In genomic region chr5:53496846-53497549, GRCm38 (mm10) we compare ENCODE assay signal across 12 mouse cellular contexts. TPM values are rescaled to one million over a fixed set of nuclear protein-coding genes. Genes with fewer than 3 reads are reported as not detected.
DNase-seq lines count a peak whose midpoint lies in the region; ATAC-seq and TF ChIP-seq lines count a peak whose summit lies in the region.
"Had no signal": no experiment of that assay in that cellular context is flagged by ENCODE, and none has a peak within 500 bp of the region (broad histone marks: within the 10 kb centered on the region; RNA-seq: fewer than 3 reads in every experiment).

No protein-coding gene starts in this region.

- peak; percentile 80 for ATAC-seq in lung, embryonic 14.5 days (ENCODE audit: insufficient read depth)
- peak; percentile 55; the same call in 1 of the 2 replicates for ATAC-seq in heart, embryonic 15.5 days (replicated peaks; ENCODE audit: insufficient number of reproducible peaks, insufficient read depth, low FRiP score, low read depth)
- ATAC-seq: forebrain, embryonic 14.5 days; inflammation-experienced regulatory T-cells, adult 6 months had no signal

- no peaks in the 10 kb centered on the region for H3K36me3 ChIP-seq in lung, embryonic 14.5 days (ENCODE audit: insufficient read depth)
- no peaks in the 10 kb centered on the region for H3K36me3 ChIP-seq in heart, embryonic 15.5 days
- H3K36me3 ChIP-seq: liver, embryonic 13.5 days had no signal

- H3K4me1 ChIP-seq in lung, embryonic 14.5 days (ENCODE audit: insufficient read depth): peaks cover 8% of the 10 kb centered on the region
- no peaks in the 10 kb centered on the region for H3K4me1 ChIP-seq in heart, embryonic 15.5 days (replicated peaks)
- H3K4me1 ChIP-seq: liver, embryonic 13.5 days had no signal

- peak overlapping the region; percentile 59; the same call in 1 of the 2 replicates for H3K27ac ChIP-seq in lung, embryonic 14.5 days (ENCODE audit: low read depth)
- no peak overlapping the region for H3K27ac ChIP-seq in heart, embryonic 15.5 days
- H3K27ac ChIP-seq: liver, embryonic 13.5 days had no signal

- DNase-seq in lung, embryonic 14.5 days: peak; percentile 93
- DNase-seq in lung, postnatal 14 days: no peak
- peak; percentile 38 for DNase-seq in kidney, postnatal 10 days
- DNase-seq in layer of hippocampus, postnatal 25 days (ENCODE audit: extremely low spot score in 1 of 2, low spot score in 1 of 2): no peak
- DNase-seq in gastrocnemius, adult 18-20 months (ENCODE audit: low spot score): no peak
- no peak for DNase-seq in retina, embryonic 14.5 days (ENCODE audit: low spot score)
- DNase-seq: liver, embryonic 13.5 days; right cerebral cortex, adult 18-20 months; thymus, postnatal 25 days had no signal

- H3K9me3 ChIP-seq in lung, embryonic 14.5 days (ENCODE audit: low read depth, low read length): no peaks in the 10 kb centered on the region
- H3K9me3 ChIP-seq in heart, embryonic 15.5 days (replicated peaks): no peaks in the 10 kb centered on the region
- H3K9me3 ChIP-seq: liver, embryonic 13.5 days had no signal

- H3K4me3 ChIP-seq in lung, embryonic 14.5 days (ENCODE audit: low read depth, low read length): no peak overlapping the region
- H3K4me3 ChIP-seq in heart, embryonic 15.5 days: no peak overlapping the region
- H3K4me3 ChIP-seq: liver, embryonic 13.5 days had no signal

- no peaks in the 10 kb centered on the region for H3K27me3 ChIP-seq in lung, embryonic 14.5 days (ENCODE audit: insufficient read depth, low read length)
- H3K27me3 ChIP-seq in heart, embryonic 15.5 days: no peaks in the 10 kb centered on the region; the same call in 1 of the 2 replicates
- H3K27me3 ChIP-seq: liver, embryonic 13.5 days had no signal

- no peak overlapping the region for H3K4me2 ChIP-seq in lung, embryonic 14.5 days
- H3K4me2 ChIP-seq in heart, embryonic 15.5 days: no peak overlapping the region
- H3K4me2 ChIP-seq: liver, embryonic 13.5 days had no signal

- H3K9ac ChIP-seq in lung, embryonic 14.5 days: no peak overlapping the region
- H3K9ac ChIP-seq in heart, embryonic 15.5 days: no peak overlapping the region
- H3K9ac ChIP-seq: liver, embryonic 13.5 days had no signal

- no peak for TF ChIP-seq CTCF in lung, embryonic 14.5 days (IDR thresholded peaks at IDR 0.05; ENCODE audit: low read depth)

- WGBS in lung, embryonic 14.5 days: 26% methylated on average over 9 of the region's 9 CpGs
- WGBS in heart, embryonic 15.5 days: 54% methylated on average over 9 of the region's 9 CpGs

RNA-seq across cellular contexts. Expression of gene Rbpj, which starts 31.0 kb away (rescaled TPM):
- 49.8 and 53.5 TPM in 2 replicates for polyA plus RNA-seq in lung, embryonic 14.5 days (2014; fragmentation: Nextera tagmentation; extraction: Ambion mirVana)
- 17.0 and 21.0 TPM in 2 replicates for polyA plus RNA-seq in heart, embryonic 15.5 days (2015; fragmentation: Nextera tagmentation; extraction: Ambion mirVana)
- 10 to 100 TPM; 21.7 to 22.0 TPM for total RNA-seq in layer of hippocampus, postnatal 25 days (2021)
- 10 to 100 TPM; 17.1 to 18.0 TPM for total RNA-seq in gastrocnemius, adult 18-20 months (2021)

Comparison
In these comparisons a context has a peak if more than half of its experiments do, and no peak if none do; other contexts are left out.
1. DNase-seq: peak in lung, embryonic 14.5 days (single experiment) and kidney, postnatal 10 days (single experiment); none in lung, postnatal 14 days (single experiment), layer of hippocampus, postnatal 25 days (0 of 2), gastrocnemius, adult 18-20 months (single experiment) and retina, embryonic 14.5 days (single experiment).